Mouse (Mus musculus) olfactory bulb, adult 2 months (tissue): ENCODE results near the gene Fbxw24.

Experiments used
- CTCF ChIP-seq: fragments of 200-500 bp; IDR thresholded peaks from 2 replicates; pipeline ENCODE4 v1.5.1; 2012; ENCODE audit warnings: low read depth, mild to moderate bottlenecking, low read length, moderate library complexity; ENCODE audit not compliant: insufficient read depth
- POLR2A ChIP-seq: fragments of 200-500 bp; IDR thresholded peaks from 2 replicates; pipeline ENCODE4 v1.6.1; 2012; ENCODE audit warnings: mild to moderate bottlenecking, low read depth, low read length, moderate library complexity; ENCODE audit not compliant: insufficient read depth

GRCm38 (mm10) chr9:109552483-109552882 is 73.4 kb downstream of the Fbxw24 start:
- TF ChIP-seq CTCF (no peak), POLR2A (no peak)
